ENCODE assay signal across 11 mouse cellular contexts in genomic region chrX:112422998-112423397, GRCm38 (mm10). TPM values are rescaled to one million over a fixed set of nuclear protein-coding genes. Genes with fewer than 3 reads are reported as not detected.
A peak's percentile ranks its signal among the peaks of the same experiment; 100 is the strongest.
DNase-seq lines count a peak whose midpoint lies in the region.
"Not testable (repeated sequence)": the region's sequence is repeated elsewhere in the genome, so short reads cannot be mapped to it uniquely, and the experiment has no call there.
"Had no signal": no experiment of that assay in that cellular context is flagged by ENCODE, and none has a peak within 500 bp of the region (broad histone marks: within the 10 kb centered on the region; RNA-seq: fewer than 3 reads in every experiment).

No protein-coding gene starts in this region.

- peak; percentile 67 for DNase-seq in 416B (ENCODE audit: low read depth)
- peak; percentile 18 for DNase-seq in R1 (ENCODE audit: low read depth, low spot score)
- peak; percentile 25 for DNase-seq in cerebellum, adult 9-10 months
- peak; percentile 3 to 16 for DNase-seq in frontal cortex, postnatal 36 days (ENCODE audit: low spot score in 2 of 2)
- peak; percentile 3 to 5 for DNase-seq in kidney, adult 8-10 months
- DNase-seq in left cerebral cortex, postnatal 14 days (ENCODE audit: low spot score in 2 of 2): peak; percentile 30 to 54
- DNase-seq in lung, postnatal 36 days: peak; percentile 56
- peak; percentile 38 for DNase-seq in splenic B cell, adult 2 months (ENCODE audit: low read depth, low spot score)

- H3K27me3 ChIP-seq in splenic B cell, adult 2 months (ENCODE audit: control insufficient read depth, insufficient read depth, low read length, poor library complexity, severe bottlenecking): not testable (repeated sequence)

- intact Hi-C loops in left cerebral cortex, postnatal 14 days (cut with DNase I): loop anchor here (10.0 kb wide), 1 partner anchor 482 kb away; no protein-coding TSS in a partner anchor

- not testable (repeated sequence) for H3K36me3 ChIP-seq in splenic B cell, adult 2 months (ENCODE audit: control insufficient read depth, insufficient read depth, low read length, poor library complexity, severe bottlenecking)

RNA-seq across cellular contexts. Expression of gene Satl1, which starts 16.4 kb away (rescaled TPM):
- total RNA-seq in left cerebral cortex, postnatal 14 days (2021): not detected
- total RNA-seq: gastrocnemius, adult 8-10 months; layer of hippocampus, postnatal 25 days; neutrophil, adult 5-6 weeks had no signal

Comparison
In these comparisons a context has a peak if more than half of its experiments do, and no peak if none do; other contexts are left out.
1. Peak in every context shown above with its lines: DNase-seq.
2. DNase-seq: peak in every context shown above with its lines; median percentile 67 in 416B; 56 in lung, postnatal 36 days; 42 in left cerebral cortex, postnatal 14 days; 38 in splenic B cell, adult 2 months; 25 in cerebellum, adult 9-10 months; 18 in R1; 10 in frontal cortex, postnatal 36 days; 4 in kidney, adult 8-10 months.